Mouse (Mus musculus): ENCODE results near the gene Tchp. TPM values are rescaled to one million over a fixed set of nuclear protein-coding genes. Genes with fewer than 3 reads are reported as not detected.

The Tchp gene
- polyA plus RNA-seq, 1 experiment from 2014 or later: 14.8 TPM

DNA sequence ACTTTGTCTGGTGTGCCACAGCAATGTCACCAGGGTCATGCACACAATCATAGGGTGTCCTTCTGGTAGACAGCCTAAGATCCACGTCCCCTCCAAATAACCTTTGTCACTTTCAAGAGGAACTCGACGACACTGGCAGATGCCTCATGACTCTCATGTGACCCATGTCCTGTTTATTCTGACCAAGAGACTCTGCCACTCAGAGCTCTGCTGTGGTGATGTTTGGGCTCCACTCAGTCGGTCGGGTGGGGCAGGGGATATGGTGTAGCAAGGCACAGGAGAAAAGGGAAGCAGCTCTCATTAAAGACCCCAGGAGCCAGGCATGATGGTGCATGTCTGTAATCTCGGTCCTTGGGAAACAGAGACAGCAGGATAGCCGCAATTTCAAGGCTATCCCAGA lies 8.5 kb upstream of the Tchp start:
- H3K4me2 ChIP-seq (replicated peaks): no peak overlapping the region
- peaks cover 4% of the 10 kb centered on the region; the same call in 1 of the 2 replicates for H3K27me3 ChIP-seq
- H3K4me1 ChIP-seq: peaks cover 15% of the 10 kb centered on the region
- H3K9me3 ChIP-seq: no peaks in the 10 kb centered on the region
- no peak overlapping the region for H3K4me3 ChIP-seq
- H3K27ac ChIP-seq (replicated peaks): no peak overlapping the region
- H3K36me3 ChIP-seq: no peaks in the 10 kb centered on the region
- no peak overlapping the region for H3K9ac ChIP-seq (replicated peaks)
- WGBS: 72% methylated on average over 7 of the region's 7 CpGs
- no peak for ATAC-seq (replicated peaks)

DNA sequence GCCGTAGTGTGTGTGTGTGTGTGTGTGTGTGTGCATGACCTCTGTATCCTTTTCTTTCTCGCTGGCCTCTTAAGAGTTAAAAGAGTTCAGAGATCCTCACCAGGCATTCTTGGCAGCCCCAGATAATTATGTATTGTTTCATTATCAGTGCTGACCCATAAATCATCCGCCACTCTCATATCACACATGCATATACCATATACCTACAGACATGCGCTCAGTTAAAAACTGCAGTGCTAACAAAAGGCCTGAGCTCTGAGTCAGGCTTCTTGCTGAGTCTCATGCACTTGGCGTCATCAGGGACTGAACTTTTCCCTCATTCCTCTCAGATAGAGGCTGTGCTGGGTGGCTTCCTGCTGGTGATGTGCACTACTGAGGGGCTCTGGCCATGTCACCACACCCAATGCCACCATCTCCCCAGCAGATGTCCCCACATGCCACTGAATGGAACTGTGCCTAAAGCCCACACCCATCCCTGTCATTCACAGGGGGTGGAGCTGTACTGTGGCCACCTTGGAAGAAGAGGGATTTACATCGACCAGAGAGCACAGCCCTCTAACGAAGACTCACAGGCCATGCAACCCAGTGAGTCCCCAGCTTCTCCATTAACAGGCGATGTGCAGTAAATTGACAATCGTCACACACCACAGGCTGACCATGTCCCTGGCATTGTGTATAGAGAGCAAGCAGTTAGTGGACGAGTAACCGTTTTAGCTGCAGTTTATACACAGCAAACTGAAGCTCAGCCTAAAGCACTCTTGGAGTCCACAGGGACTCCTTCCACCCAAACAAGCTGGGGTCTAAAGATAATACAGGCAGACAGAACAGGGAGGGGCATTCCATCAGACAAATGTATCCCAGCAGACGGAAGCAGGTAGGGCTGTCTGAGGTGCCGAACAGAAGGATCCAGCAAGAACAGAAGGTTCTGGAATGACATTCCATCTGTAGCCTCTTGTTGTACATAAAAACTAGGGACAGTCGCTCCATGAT lies 4.9 kb upstream of the Tchp start:
- Histone ChIP-seq H3K4me2 (replicated peaks) (no peak overlapping the region), H3K9me3 (no peaks in the 10 kb centered on the region), H3K4me3 (no peak overlapping the region), H3K27me3 (no peaks in the 10 kb centered on the region), H3K36me3 (no peaks in the 10 kb centered on the region), H3K4me1 (peaks cover 16% of the 10 kb centered on the region), H3K27ac (replicated peaks) (no peak overlapping the region), H3K9ac (replicated peaks) (no peak overlapping the region)
- WGBS: 61% methylated on average over 14 of the region's 14 CpGs
- ATAC-seq (replicated peaks): no peak

DNA sequence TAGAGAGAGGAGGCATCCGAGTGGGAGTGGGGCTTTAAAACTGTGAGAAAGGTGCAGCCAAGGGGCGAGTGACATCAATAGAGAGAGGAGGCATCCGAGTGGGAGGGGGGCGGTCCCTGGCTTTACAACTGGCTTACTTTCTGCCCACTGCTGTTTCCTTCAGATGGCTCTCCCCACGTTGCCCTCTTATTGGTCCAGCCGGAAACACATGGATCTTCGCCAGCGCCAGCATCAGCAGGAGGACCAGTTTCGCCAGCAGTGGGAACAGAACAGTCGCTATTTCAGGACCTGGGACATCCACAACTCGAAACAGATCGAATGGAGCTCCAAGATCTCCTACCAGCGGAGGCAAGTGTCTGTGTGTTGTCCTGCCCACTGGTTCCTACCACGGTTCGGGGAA lies 931 bp downstream of the Tchp start:
- Histone ChIP-seq H3K27ac (replicated peaks) (no peak overlapping the region), H3K4me2 (replicated peaks) (peak overlapping the region; percentile 62), H3K9me3 (no peaks in the 10 kb centered on the region), H3K4me3 (peak overlapping the region; percentile 99), H3K36me3 (peaks cover 24% of the 10 kb centered on the region), H3K9ac (replicated peaks) (peak overlapping the region; percentile 82), H3K27me3 (no peaks in the 10 kb centered on the region), H3K4me1 (peaks cover 11% of the 10 kb centered on the region)
- ATAC-seq (replicated peaks): no peak
- 53% methylated on average over 15 of the region's 15 CpGs for WGBS

DNA sequence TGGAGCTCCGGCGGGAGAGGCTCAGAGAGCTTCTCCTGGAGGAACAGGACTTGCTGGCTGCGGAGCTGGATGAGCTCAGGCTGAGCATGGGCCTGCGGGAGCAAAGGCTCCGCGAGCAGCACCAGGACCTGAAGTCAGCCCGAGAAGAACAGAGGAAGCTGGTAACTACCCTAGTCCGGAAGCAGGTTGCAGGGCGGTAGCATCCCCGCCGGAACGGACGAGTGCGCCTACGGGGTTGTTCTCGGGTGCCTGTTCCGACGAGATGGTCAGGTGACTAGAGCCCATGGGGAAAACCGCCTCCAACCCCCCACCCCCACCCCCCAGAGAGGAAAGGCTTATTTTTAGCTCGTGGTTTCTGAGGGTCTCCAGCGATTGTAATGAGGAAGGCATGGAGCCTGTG lies 1.8 kb downstream of the Tchp start:
- Histone ChIP-seq H3K36me3 (peaks cover 29% of the 10 kb centered on the region), H3K9me3 (no peaks in the 10 kb centered on the region), H3K27ac (replicated peaks) (no peak overlapping the region), H3K27me3 (no peaks in the 10 kb centered on the region), H3K4me2 (replicated peaks) (no peak overlapping the region), H3K4me1 (peaks cover 11% of the 10 kb centered on the region), H3K4me3 (no peak overlapping the region), H3K9ac (replicated peaks) (no peak overlapping the region)
- ATAC-seq (replicated peaks): no peak
- 94% methylated on average over 21 of the region's 21 CpGs for WGBS

DNA sequence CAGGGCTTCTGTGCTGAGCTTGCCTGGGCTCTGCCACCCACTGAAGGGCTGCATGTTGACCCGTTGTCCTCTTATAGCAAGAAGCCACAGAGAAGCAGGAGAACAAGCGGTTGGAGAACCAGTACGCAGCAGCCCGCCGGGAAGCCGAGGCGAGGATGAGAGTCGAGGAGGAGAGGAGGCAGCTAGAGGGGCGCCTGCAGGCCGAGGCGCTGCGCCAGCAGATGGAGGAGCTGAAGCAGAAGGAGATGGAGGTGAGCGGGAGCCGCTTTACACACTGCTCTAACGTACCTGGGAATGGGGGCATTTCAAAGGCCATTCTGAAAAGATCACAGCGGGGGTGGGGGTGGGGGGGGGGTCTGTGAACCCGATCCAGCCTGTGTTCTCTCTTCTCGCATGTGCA lies 7.0 kb downstream of the Tchp start:
- Histone ChIP-seq H3K36me3 (peaks cover 72% of the 10 kb centered on the region), H3K4me3 (no peak overlapping the region), H3K9ac (replicated peaks) (no peak overlapping the region), H3K4me1 (no peaks in the 10 kb centered on the region), H3K9me3 (no peaks in the 10 kb centered on the region), H3K4me2 (replicated peaks) (no peak overlapping the region), H3K27ac (replicated peaks) (no peak overlapping the region), H3K27me3 (no peaks in the 10 kb centered on the region)
- WGBS: 89% methylated on average over 18 of the region's 18 CpGs
- ATAC-seq (replicated peaks): no peak

DNA sequence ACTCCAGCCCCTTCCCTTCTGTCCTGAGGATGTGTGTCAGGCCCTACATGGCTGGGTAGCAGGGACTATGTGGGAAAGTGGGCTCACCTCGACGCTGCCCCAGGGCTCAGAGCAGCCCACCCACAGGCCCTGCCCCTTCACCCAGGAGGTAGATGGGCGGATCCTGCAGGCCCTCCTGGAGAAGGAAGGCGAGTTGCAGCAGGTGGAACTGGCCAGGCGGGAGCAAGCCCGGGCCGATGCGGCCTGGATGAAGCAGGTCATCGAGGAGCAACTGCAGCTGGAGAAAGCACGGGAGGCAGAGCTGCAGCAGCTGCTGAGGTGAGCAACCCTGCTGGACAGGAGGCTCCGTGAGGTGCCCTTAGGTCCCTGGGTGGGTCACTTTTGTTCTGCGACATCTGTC lies 9.7 kb downstream of the Tchp start:
- ATAC-seq (replicated peaks): no peak
- Histone ChIP-seq H3K27ac (replicated peaks) (no peak overlapping the region), H3K4me3 (no peak overlapping the region), H3K27me3 (no peaks in the 10 kb centered on the region), H3K9ac (replicated peaks) (no peak overlapping the region), H3K9me3 (no peaks in the 10 kb centered on the region), H3K36me3 (peaks cover 79% of the 10 kb centered on the region), H3K4me2 (replicated peaks) (no peak overlapping the region), H3K4me1 (no peaks in the 10 kb centered on the region)
- WGBS: 93% methylated on average over 12 of the region's 12 CpGs

DNA sequence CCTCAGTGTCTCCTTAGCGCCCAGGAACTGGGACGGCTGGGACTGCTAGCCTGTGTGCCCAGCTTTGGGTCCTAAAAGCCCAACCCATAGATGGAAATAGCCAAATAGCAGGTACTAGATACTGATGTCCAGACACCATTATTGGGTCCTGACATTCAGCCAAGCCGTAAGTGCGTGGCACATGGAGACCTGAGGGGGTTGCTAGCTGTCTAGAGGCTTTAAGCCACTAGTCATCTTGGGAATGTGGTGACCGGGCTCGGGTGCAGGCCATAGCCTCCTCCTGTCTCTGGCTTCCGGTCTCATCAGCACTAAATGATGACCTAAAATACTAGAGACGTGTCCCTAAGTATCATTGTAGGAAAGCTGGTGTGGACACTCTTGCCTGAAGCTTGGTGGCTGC lies 10.4 kb downstream of the Tchp start:
- Histone ChIP-seq H3K4me3 (no peak overlapping the region), H3K27me3 (no peaks in the 10 kb centered on the region), H3K9ac (replicated peaks) (no peak overlapping the region), H3K4me2 (replicated peaks) (no peak overlapping the region), H3K27ac (replicated peaks) (no peak overlapping the region), H3K4me1 (no peaks in the 10 kb centered on the region), H3K9me3 (no peaks in the 10 kb centered on the region), H3K36me3 (peaks cover 80% of the 10 kb centered on the region)
- whole genome bisulfite sequencing: 94% methylated on average over 8 of the region's 8 CpGs
- ATAC-seq (replicated peaks): no peak

DNA sequence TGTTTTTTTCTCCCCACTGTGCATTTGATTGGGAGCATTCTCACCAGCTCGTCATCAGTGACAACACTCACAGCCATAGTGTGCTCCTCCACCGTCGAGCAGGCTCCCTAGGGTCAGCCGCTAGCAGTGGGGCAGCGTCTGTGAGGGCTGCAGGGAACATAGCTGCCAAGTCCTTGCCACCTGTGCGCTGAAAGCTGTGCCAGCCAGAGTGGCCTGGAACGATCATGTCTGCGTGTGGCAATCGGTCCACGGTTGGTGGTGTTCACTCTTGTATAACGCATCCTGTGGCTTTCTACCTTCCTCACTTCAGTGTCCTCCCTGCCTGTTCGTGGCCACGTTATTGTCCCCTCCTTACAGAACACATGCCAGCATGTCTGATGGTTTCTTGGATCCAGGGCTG lies 10.9 kb downstream of the Tchp start:
- no peak overlapping the region for H3K4me2 ChIP-seq (replicated peaks)
- no peaks in the 10 kb centered on the region for H3K27me3 ChIP-seq
- no peaks in the 10 kb centered on the region for H3K4me1 ChIP-seq
- no peaks in the 10 kb centered on the region for H3K9me3 ChIP-seq
- no peak overlapping the region for H3K4me3 ChIP-seq
- no peak overlapping the region for H3K27ac ChIP-seq (replicated peaks)
- ATAC-seq (replicated peaks): no peak
- H3K36me3 ChIP-seq: peaks cover 74% of the 10 kb centered on the region
- no peak overlapping the region for H3K9ac ChIP-seq (replicated peaks)
- 88% methylated on average over 13 of the region's 13 CpGs for WGBS

DNA sequence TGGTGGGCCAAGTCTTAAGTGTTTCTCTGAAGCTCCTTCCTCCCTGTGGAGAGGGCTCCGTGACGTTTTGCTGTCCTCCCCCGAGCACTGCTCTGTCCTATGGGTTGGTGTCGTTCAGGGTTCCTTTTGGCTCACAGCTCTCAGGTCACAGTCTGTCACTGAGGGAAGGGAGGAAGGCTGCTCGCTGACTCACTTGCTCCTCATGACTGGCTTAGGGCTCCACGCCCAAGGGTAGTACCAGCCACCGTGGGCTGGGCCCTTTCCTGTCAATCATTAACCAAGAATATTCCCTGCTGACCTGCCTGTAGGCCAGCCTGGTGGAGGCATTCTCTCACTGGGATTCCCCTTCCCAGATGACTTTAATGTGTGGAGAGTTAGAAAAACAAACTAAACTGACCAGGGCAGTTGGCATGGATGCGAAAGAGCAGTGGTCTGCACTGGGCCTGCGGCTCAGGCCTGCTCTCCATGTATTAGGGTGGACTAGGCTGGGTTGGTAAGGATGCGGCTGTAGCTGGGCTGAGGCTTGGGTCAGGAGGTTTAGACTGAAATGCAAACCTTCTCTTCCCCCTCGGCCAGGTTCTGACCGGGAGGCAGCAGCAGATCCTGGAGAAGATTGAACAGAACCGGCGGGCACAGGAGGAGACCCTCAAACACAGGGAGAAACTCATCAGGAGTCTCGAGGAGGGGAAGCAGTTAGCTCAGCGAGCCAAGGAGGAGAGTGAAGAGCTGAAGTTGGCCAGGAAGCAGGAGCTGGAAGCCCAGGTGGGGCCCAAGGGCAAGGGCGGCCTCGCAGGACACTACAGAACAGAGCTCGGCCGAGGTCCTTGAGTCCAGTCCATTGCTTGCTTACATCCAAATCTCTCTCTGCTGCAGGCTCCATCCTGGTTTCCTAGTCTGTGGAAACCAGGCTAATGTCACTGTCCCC lies 11.7 kb downstream of the Tchp start:
- Histone ChIP-seq H3K4me2 (replicated peaks) (no peak overlapping the region), H3K27ac (replicated peaks) (no peak overlapping the region), H3K9ac (replicated peaks) (no peak overlapping the region), H3K36me3 (peaks cover 75% of the 10 kb centered on the region), H3K4me3 (no peak overlapping the region), H3K4me1 (no peaks in the 10 kb centered on the region), H3K27me3 (no peaks in the 10 kb centered on the region), H3K9me3 (no peaks in the 10 kb centered on the region)
- ATAC-seq (replicated peaks): no peak
- WGBS: 93% methylated on average over 20 of the region's 20 CpGs

DNA sequence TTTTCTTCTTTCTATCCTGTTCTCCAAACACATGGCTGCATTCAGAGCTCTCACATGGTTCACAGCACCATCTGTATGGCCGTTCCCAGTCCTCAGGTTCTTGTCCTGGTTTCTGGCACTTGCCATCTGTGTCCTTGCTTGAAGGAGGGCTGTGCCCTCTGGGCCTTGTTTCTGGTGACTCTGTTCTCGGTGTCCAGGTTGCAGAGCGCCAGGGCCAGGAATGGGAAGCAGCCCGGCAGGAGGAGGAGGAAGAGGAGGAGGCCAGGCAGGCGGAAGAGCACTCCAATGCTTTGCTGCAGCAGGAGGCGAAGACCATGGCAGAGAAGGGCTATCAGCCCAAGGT lies 12.3 kb downstream of the Tchp start:
- ATAC-seq (replicated peaks): no peak
- H3K36me3 ChIP-seq: peaks cover 75% of the 10 kb centered on the region

DNA sequence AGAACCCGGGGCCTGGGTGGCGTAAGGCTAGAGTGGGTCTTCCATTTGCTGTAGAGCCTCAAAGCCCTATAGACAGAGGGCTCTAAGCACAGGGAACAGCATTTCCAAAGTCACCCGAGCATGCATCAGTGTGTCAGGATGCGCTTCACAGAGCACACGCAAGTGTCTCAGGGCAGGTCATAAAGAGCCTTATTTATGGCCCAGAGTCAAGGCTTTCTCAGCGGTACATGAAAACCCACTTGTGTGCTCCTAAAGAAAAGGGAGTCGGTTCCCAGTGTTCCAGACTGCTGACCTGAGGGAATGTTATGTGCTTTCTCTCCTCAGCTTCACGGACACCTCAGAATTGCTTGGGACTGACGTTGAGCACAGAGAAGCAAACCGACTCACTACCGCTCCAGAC lies 13.2 kb downstream of the Tchp start:
- H3K9ac ChIP-seq (replicated peaks): no peak overlapping the region
- WGBS: 93% methylated on average over 11 of the region's 11 CpGs
- H3K4me1 ChIP-seq: no peaks in the 10 kb centered on the region
- no peak overlapping the region for H3K4me2 ChIP-seq (replicated peaks)
- no peak overlapping the region for H3K27ac ChIP-seq (replicated peaks)
- ATAC-seq (replicated peaks): no peak
- H3K9me3 ChIP-seq: no peaks in the 10 kb centered on the region
- H3K27me3 ChIP-seq: no peaks in the 10 kb centered on the region
- peaks cover 66% of the 10 kb centered on the region for H3K36me3 ChIP-seq
- no peak overlapping the region for H3K4me3 ChIP-seq

More for the DNA sequence above, 12.3 kb downstream of the Tchp start:
- Histone ChIP-seq H3K4me2 (replicated peaks) (no peak overlapping the region), H3K9ac (replicated peaks) (no peak overlapping the region), H3K9me3 (no peaks in the 10 kb centered on the region), H3K27me3 (no peaks in the 10 kb centered on the region), H3K27ac (replicated peaks) (no peak overlapping the region), H3K4me1 (no peaks in the 10 kb centered on the region), H3K4me3 (no peak overlapping the region)
- 96% methylated on average over 6 of the region's 6 CpGs for WGBS

DNA sequence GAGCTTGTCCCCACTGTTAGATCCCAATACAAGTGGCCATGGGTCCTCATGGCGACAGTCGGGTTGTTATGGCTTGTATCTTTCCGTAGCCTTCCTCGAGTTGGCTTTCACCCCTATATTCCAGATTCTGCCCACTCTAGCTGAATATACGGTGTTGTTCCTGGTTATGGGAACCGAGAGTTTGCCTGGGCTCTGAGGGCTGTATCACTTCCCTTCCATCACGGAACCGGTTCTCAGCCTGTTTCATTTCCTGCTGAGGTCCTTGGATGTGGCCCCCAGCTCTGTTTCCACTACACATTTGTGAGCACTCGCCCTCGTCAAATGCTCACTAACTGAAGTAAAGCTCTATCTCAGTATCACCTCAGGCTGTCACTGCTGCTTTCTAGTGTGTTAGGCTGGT lies 14.4 kb downstream of the Tchp start:
- H3K4me3 ChIP-seq: no peak overlapping the region
- ATAC-seq (replicated peaks): no peak
- no peaks in the 10 kb centered on the region for H3K27me3 ChIP-seq
- no peak overlapping the region for H3K9ac ChIP-seq (replicated peaks)
- WGBS: 91% methylated on average over 10 of the region's 10 CpGs
- no peak overlapping the region for H3K4me2 ChIP-seq (replicated peaks)
- no peaks in the 10 kb centered on the region for H3K4me1 ChIP-seq
- no peak overlapping the region for H3K27ac ChIP-seq (replicated peaks)
- H3K36me3 ChIP-seq: peaks cover 57% of the 10 kb centered on the region
- no peaks in the 10 kb centered on the region for H3K9me3 ChIP-seq
